Mouse (Mus musculus) kidney, adult 2 months (tissue): ENCODE results near the gene Tenm3.

Experiments
- CTCF ChIP-seq: fragments of 200-500 bp; conservative IDR thresholded peaks from 2 replicates; pipeline ENCODE4 v1.5.1; 2011; ENCODE audit warnings: low read depth, mild to moderate bottlenecking, control low read depth, low read length, moderate library complexity, mixed read lengths; ENCODE audit not compliant: insufficient read depth, insufficient read length
- POLR2A ChIP-seq: fragments of 200-500 bp; IDR thresholded peaks from one replicate; pipeline ENCODE4 v1.6.1; 2011; ENCODE audit warnings: low read depth, low read length, control low read depth

- no peak for TF ChIP-seq CTCF
- no peak for TF ChIP-seq POLR2A
These were observed 615.1 kb downstream of the Tenm3 start for GRCm38 (mm10) chr8:48228676-48229075.
